9 mouse cellular contexts compared by ENCODE assay signal in the genomic region with DNA sequence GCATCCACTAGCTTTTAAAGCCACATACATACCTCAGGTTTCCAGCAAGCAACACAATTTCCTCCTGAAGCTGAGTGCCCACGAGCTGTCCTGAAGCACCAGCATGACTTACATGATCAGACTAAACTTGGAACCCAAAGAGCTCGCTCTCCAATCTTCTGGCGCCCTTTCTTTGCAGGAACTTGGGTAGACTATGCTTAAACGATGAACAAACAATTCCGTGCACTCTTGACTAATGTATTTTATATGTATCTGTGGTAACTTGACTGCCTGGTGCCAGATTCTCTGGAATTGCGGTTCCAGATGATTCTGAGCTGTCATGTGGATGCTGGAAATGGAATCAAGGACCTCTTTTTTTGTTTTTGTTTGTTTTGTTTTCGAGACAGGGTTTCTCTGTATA. TPM values are rescaled to one million over a fixed set of nuclear protein-coding genes. Genes with fewer than 3 reads are reported as not detected.
A peak's percentile ranks its signal among the peaks of the same experiment; 100 is the strongest.
DNase-seq lines count a peak whose midpoint lies in the region; ATAC-seq and TF ChIP-seq lines count a peak whose summit lies in the region.
"Had no signal": no experiment of that assay in that cellular context is flagged by ENCODE, and none has a peak within 500 bp of the region (broad histone marks: within the 10 kb centered on the region; RNA-seq: fewer than 3 reads in every experiment).

No protein-coding gene starts in this region.

- intact Hi-C loops in heart, postnatal 10 days (cut with DNase I), result loop anchor here (5.0 kb wide), 1 partner anchor 83 kb away; a partner anchor contains a TSS

- no peak for DNase-seq in heart, postnatal 10 days
- DNase-seq in layer of hippocampus, adult 8-10 months (ENCODE audit: low spot score in 2 of 2), result no peak
- no peak for DNase-seq in urinary bladder, postnatal 25 days (ENCODE audit: low spot score)
- DNase-seq in layer of hippocampus, postnatal 10 days (ENCODE audit: low spot score in 2 of 2), result no peak

- H3K4me3 ChIP-seq in heart, embryonic 11.5 days (ENCODE audit: low read depth, low read length), result peak overlapping the region; percentile 67
- H3K4me3 ChIP-seq in E14TG2a.4 (replicated peaks; ENCODE audit: low read length) (peak overlapping the region; percentile 92), macrophage (ENCODE audit: inconsistent target) (peak overlapping the region; percentile 71)
- peak overlapping the region; percentile 63 for H3K4me3 ChIP-seq in forebrain, embryonic 16.5 days (replicated peaks; ENCODE audit: low read length)

- H3K79me2 ChIP-seq in macrophage (ENCODE audit: inconsistent target), result no peaks in the 10 kb centered on the region; the same call in 1 of the 2 replicates

- peak overlapping the region; percentile 81 for H3K9ac ChIP-seq in heart, embryonic 11.5 days (ENCODE audit: low read depth, low read length)
- no peak overlapping the region for H3K9ac ChIP-seq in forebrain, embryonic 16.5 days (replicated peaks; ENCODE audit: low read depth, low read length)

- H3K4me2 ChIP-seq in heart, embryonic 11.5 days, result peak overlapping the region; percentile 91
- peak overlapping the region; percentile 79 for H3K4me2 ChIP-seq in forebrain, embryonic 16.5 days (ENCODE audit: low read length)

- TF ChIP-seq CTCF in E14TG2a.4 (conservative IDR thresholded peaks at IDR 0.05; ENCODE audit: low read length), result no peak

- H3K36me3 ChIP-seq in heart, embryonic 11.5 days (ENCODE audit: control insufficient read depth, insufficient read depth, low read length), result peaks cover 5% of the 10 kb centered on the region
- H3K36me3 ChIP-seq in E14TG2a.4 (ENCODE audit: insufficient read depth, low read length), result peaks cover 73% of the 10 kb centered on the region
- peaks cover 14% of the 10 kb centered on the region for H3K36me3 ChIP-seq in forebrain, embryonic 16.5 days (ENCODE audit: control insufficient read depth, insufficient read depth)
- H3K36me3 ChIP-seq in macrophage (ENCODE audit: inconsistent target), result peaks cover 14% of the 10 kb centered on the region

- peak overlapping the region; percentile 84 for H3K27ac ChIP-seq in heart, embryonic 11.5 days (ENCODE audit: low read depth, low read length)
- H3K27ac ChIP-seq in forebrain, embryonic 16.5 days (ENCODE audit: low read length), result no peak overlapping the region
- H3K27ac ChIP-seq in macrophage, result peak overlapping the region; percentile 56; the same call in 1 of the 2 replicates

- peaks cover 15% of the 10 kb centered on the region for H3K4me1 ChIP-seq in heart, embryonic 11.5 days (ENCODE audit: control insufficient read depth, insufficient read depth, low read length)
- peaks cover 61% of the 10 kb centered on the region for H3K4me1 ChIP-seq in E14TG2a.4 (replicated peaks; ENCODE audit: low read depth, low read length)
- peaks cover 22% of the 10 kb centered on the region for H3K4me1 ChIP-seq in forebrain, embryonic 16.5 days (replicated peaks; ENCODE audit: control insufficient read depth, insufficient read depth, low read length)

- no peaks in the 10 kb centered on the region for H3K27me3 ChIP-seq in heart, embryonic 11.5 days (ENCODE audit: control insufficient read depth, insufficient read depth, low read length)
- H3K27me3 ChIP-seq in E14TG2a.4 (ENCODE audit: insufficient read depth, low read length), result no peaks in the 10 kb centered on the region
- no peaks in the 10 kb centered on the region for H3K27me3 ChIP-seq in forebrain, embryonic 16.5 days (replicated peaks; ENCODE audit: control insufficient read depth, insufficient read depth, low read length)
- H3K27me3 ChIP-seq: Patski had no signal

- H3K9me3 ChIP-seq in heart, embryonic 11.5 days (replicated peaks; ENCODE audit: control insufficient read depth, low read length), result no peaks in the 10 kb centered on the region
- no peaks in the 10 kb centered on the region for H3K9me3 ChIP-seq in E14TG2a.4 (ENCODE audit: low read length)
- H3K9me3 ChIP-seq in forebrain, embryonic 16.5 days (ENCODE audit: control insufficient read depth, low read length), result no peaks in the 10 kb centered on the region

- ATAC-seq in heart, embryonic 11.5 days (replicated peaks; ENCODE audit: insufficient number of reproducible peaks, low FRiP score, low TSS enrichment), result no peak
- ATAC-seq in forebrain, embryonic 16.5 days, result no peak

- WGBS in heart, embryonic 11.5 days (ENCODE audit: insufficient replicate concordance), result 29% methylated on average over 7 of the region's 7 CpGs
- 41% methylated on average over 7 of the region's 7 CpGs for WGBS in forebrain, embryonic 16.5 days
- WGBS in macrophage (ENCODE audit: missing documents), result 29% methylated on average over 7 of the region's 7 CpGs

RNA-seq across cellular contexts. Expression of a gene that starts 1.0 kb away (rescaled TPM):
- polyA plus RNA-seq in heart, embryonic 11.5 days (2014; fragmentation: Nextera tagmentation; extraction: Ambion mirVana), result 12.9 and 15.3 TPM in 2 replicates
- total RNA-seq in heart, postnatal 10 days (2021), result 10 to 100 TPM; 13.9 to 14.5 TPM
- 29.9 and 36.8 TPM in 2 replicates for polyA plus RNA-seq in forebrain, embryonic 16.5 days (2015; fragmentation: Nextera tagmentation; extraction: Ambion mirVana)
- 10 to 100 TPM in 21 of 26 experiments, 1 to 10 TPM in 5; 5.0 to 56.5 (median 24.3) TPM for total RNA-seq in macrophage (2018; cell fraction: chromatin; rRNA removed)
- total RNA-seq in macrophage (2018; cell fraction: cytosol; rRNA removed), result 10 to 100 TPM in 14 of 26 experiments, 1 to 10 TPM in 12; 6.7 to 12.9 (median 10.4) TPM
- 10 to 100 TPM in 23 of 26 experiments, 1 to 10 TPM in 3; 5.9 to 47.9 (median 17.1) TPM for total RNA-seq in macrophage (2018; cell fraction: nucleus; rRNA removed)
- 11.1 to 15.3 TPM (median 12.5 TPM) in 3 replicates for polyA plus RNA-seq in macrophage (2018)
- 10 to 100 TPM; 21.4 to 31.1 (median 26.2) TPM for total RNA-seq in layer of hippocampus, adult 8-10 months (2022)
- total RNA-seq in layer of hippocampus, postnatal 10 days (2021), result 10 to 100 TPM; 28.2 to 28.5 TPM

RNA-seq across cellular contexts. Expression of a gene that starts 24.5 kb away (rescaled TPM):
- 42.1 and 44.3 TPM in 2 replicates for polyA plus RNA-seq in heart, embryonic 11.5 days (2014; fragmentation: Nextera tagmentation; extraction: Ambion mirVana)
- total RNA-seq in heart, postnatal 10 days (2021), result 10 to 100 TPM; 30.9 to 34.9 TPM
- polyA plus RNA-seq in forebrain, embryonic 16.5 days (2015; fragmentation: Nextera tagmentation; extraction: Ambion mirVana), result 93.9 and 108 TPM in 2 replicates
- 10 to 100 TPM; 12.8 to 66.2 (median 38.4) TPM for total RNA-seq in macrophage (2018; cell fraction: chromatin; rRNA removed)
- total RNA-seq in macrophage (2018; cell fraction: cytosol; rRNA removed), result 10 to 100 TPM; 10.4 to 32.0 (median 22.9) TPM
- total RNA-seq in macrophage (2018; cell fraction: nucleus; rRNA removed), result 10 to 100 TPM in 25 of 26 experiments, 1 to 10 TPM in 1; 9.2 to 47.3 (median 24.4) TPM
- polyA plus RNA-seq in macrophage (2018), result 19.4 to 32.3 TPM (median 28.1 TPM) in 3 replicates
- 10 to 100 TPM; 48.6 to 60.0 (median 54.5) TPM for total RNA-seq in layer of hippocampus, adult 8-10 months (2022)
- total RNA-seq in layer of hippocampus, postnatal 10 days (2021), result 10 to 100 TPM; 64.8 to 64.9 TPM

RNA-seq across cellular contexts. Expression of a gene that starts 51.8 kb away (rescaled TPM):
- polyA plus RNA-seq in heart, embryonic 11.5 days (2014; fragmentation: Nextera tagmentation; extraction: Ambion mirVana), result 20.5 and 26.8 TPM in 2 replicates
- 10 to 100 TPM; 73.7 to 74.8 TPM for total RNA-seq in heart, postnatal 10 days (2021)
- polyA plus RNA-seq in forebrain, embryonic 16.5 days (2015; fragmentation: Nextera tagmentation; extraction: Ambion mirVana), result 29.4 and 29.8 TPM in 2 replicates
- total RNA-seq in macrophage (2018; cell fraction: chromatin; rRNA removed), result 100 to 1,000 TPM in 14 of 26 experiments, 10 to 100 TPM in 12; 39.3 to 178 (median 109) TPM
- total RNA-seq in macrophage (2018; cell fraction: cytosol; rRNA removed), result 10 to 100 TPM; 28.9 to 43.9 (median 39.4) TPM
- total RNA-seq in macrophage (2018; cell fraction: nucleus; rRNA removed), result 10 to 100 TPM; 29.5 to 82.0 (median 48.2) TPM
- polyA plus RNA-seq in macrophage (2018), result 31.7 to 53.4 TPM (median 36.4 TPM) in 3 replicates
- 10 to 100 TPM; 88.0 to 97.6 (median 92.3) TPM for total RNA-seq in layer of hippocampus, adult 8-10 months (2022)
- 10 to 100 TPM; 75.1 to 78.9 TPM for total RNA-seq in layer of hippocampus, postnatal 10 days (2021)

RNA-seq across cellular contexts. Expression of a gene that starts 52.4 kb away (rescaled TPM):
- 125 and 339 TPM in 2 replicates for polyA plus RNA-seq in heart, embryonic 11.5 days (2014; fragmentation: Nextera tagmentation; extraction: Ambion mirVana)
- total RNA-seq in heart, postnatal 10 days (2021), result 100 to 1,000 TPM; 163 to 182 TPM
- 362 and 368 TPM in 2 replicates for polyA plus RNA-seq in forebrain, embryonic 16.5 days (2015; fragmentation: Nextera tagmentation; extraction: Ambion mirVana)
- total RNA-seq in macrophage (2018; cell fraction: chromatin; rRNA removed), result 10 to 100 TPM in 25 of 26 experiments, 1 to 10 TPM in 1; 8.4 to 63.2 (median 18.8) TPM
- 100 to 1,000 TPM; 126 to 250 (median 160) TPM for total RNA-seq in macrophage (2018; cell fraction: cytosol; rRNA removed)
- 10 to 100 TPM; 16.1 to 62.8 (median 35.2) TPM for total RNA-seq in macrophage (2018; cell fraction: nucleus; rRNA removed)
- 220 to 392 TPM (median 276 TPM) in 3 replicates for polyA plus RNA-seq in macrophage (2018)
- total RNA-seq in layer of hippocampus, adult 8-10 months (2022), result 100 to 1,000 TPM; 192 to 208 (median 196) TPM
- total RNA-seq in layer of hippocampus, postnatal 10 days (2021), result 100 to 1,000 TPM; 237 to 239 TPM
